Mouse (Mus musculus) C2C12 (cell line): ENCODE measurements around the gene Fars2. TPM values are rescaled to one million over a fixed set of nuclear protein-coding genes. Genes with fewer than 3 reads are reported as not detected.

ENCODE experiments used
- H3K27me3 ChIP-seq: one replicate; pipeline ENCODE4 v1.6.1; 2011; ENCODE audit not compliant: control insufficient read depth, insufficient read depth, insufficient read length
- H3K36me3 ChIP-seq: one replicate; pipeline ENCODE4 v1.6.1; 2011; ENCODE audit not compliant: control insufficient read depth, insufficient read depth
- H3K4me3 ChIP-seq: one replicate; pipeline ENCODE4 v1.5.1; 2011; ENCODE audit warnings: mild to moderate bottlenecking, control low read depth; ENCODE audit not compliant: poor library complexity, insufficient read depth, severe bottlenecking
- H3K79me2 ChIP-seq: one replicate; pipeline ENCODE4 v1.6.1; 2011; ENCODE audit not compliant: control insufficient read depth, insufficient read depth
- H3K79me3 ChIP-seq: one replicate; pipeline ENCODE4 v1.6.1; 2011; ENCODE audit warnings: low read depth, control low read depth
- H3ac ChIP-seq: one replicate; pipeline ENCODE3; 2011; ENCODE audit warnings: low read depth; ENCODE audit not compliant: control insufficient read depth, insufficient read length
- CEBPB ChIP-seq: IDR thresholded peaks from one replicate; pipeline ENCODE4 v1.6.1; 2011; ENCODE audit warnings: low read depth, mild to moderate bottlenecking, control low read depth, moderate library complexity
- CTCF ChIP-seq: IDR thresholded peaks from one replicate; pipeline ENCODE4 v1.5.1; 2011; ENCODE audit not compliant: control insufficient read depth, insufficient read depth, insufficient read length
- FOSL1 ChIP-seq: IDR thresholded peaks from one replicate; pipeline ENCODE4 v1.8.0; 2011; ENCODE audit warnings: mild to moderate bottlenecking, low read length; ENCODE audit not compliant: poor library complexity, insufficient read depth, severe bottlenecking
- MAX ChIP-seq: IDR thresholded peaks from one replicate; pipeline ENCODE4 v1.6.1; 2011; ENCODE audit warnings: mild to moderate bottlenecking, control low read depth
- MYOD1 ChIP-seq: IDR thresholded peaks from one replicate; pipeline ENCODE4 v1.6.1; 2011; ENCODE audit warnings: low read depth; ENCODE audit not compliant: control insufficient read depth, insufficient read length
- MYOG ChIP-seq: IDR thresholded peaks from one replicate; pipeline ENCODE4 v1.6.1; 2011; ENCODE audit not compliant: control insufficient read depth, insufficient read length; ENCODE audit errors: extremely low read depth
- USF1 ChIP-seq: IDR thresholded peaks from one replicate; pipeline ENCODE4 v1.6.1; 2011; ENCODE audit warnings: low read depth, mild to moderate bottlenecking, control low read depth, moderate library complexity
- polyA plus RNA-seq: library from polyadenylated mRNA; unstranded; fragments of >200 nt; fragmentation: generic; extraction: Trizol; gene quantifications from one replicate; pipeline ENCODE4 v1.2.1, GENCODE M21; 2012; ENCODE audit warnings: missing spikeins

The Fars2 gene
- polyA plus RNA-seq, 1 experiment: 25.9 TPM

DNA sequence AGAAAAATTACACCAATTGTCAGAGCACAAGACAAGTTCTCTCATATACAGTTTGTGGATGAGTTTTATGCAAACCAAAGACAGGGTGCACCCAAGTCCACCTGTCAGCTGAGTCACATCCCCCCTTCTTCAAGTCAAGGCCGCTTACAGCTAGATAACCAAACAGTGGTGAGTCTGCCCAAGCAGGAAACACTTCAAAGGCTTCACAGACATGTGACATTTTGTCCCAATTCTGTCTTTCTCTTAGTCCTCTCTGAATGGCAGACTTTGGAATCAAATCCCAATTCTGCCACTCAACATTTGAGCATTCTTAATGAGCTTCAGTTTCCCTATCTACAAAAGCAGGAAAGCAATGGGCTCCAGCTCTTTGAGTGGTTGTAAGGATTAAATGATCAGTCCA lies 562.1 kb downstream of the Fars2 start:
- H3K4me3 ChIP-seq: no peak overlapping the region
- no peaks in the 10 kb centered on the region for H3K27me3 ChIP-seq
- no peaks in the 10 kb centered on the region for H3K79me2 ChIP-seq
- H3ac ChIP-seq: no peak overlapping the region
- no peak for TF ChIP-seq CEBPB
- no peak for TF ChIP-seq USF1
- no peak for TF ChIP-seq CTCF
- no peak for TF ChIP-seq MYOD1
- no peak for TF ChIP-seq MYOG
- no peak for TF ChIP-seq MAX
- no peak for TF ChIP-seq FOSL1
- H3K36me3 ChIP-seq: no peaks in the 10 kb centered on the region
- H3K79me3 ChIP-seq: no peaks in the 10 kb centered on the region

DNA sequence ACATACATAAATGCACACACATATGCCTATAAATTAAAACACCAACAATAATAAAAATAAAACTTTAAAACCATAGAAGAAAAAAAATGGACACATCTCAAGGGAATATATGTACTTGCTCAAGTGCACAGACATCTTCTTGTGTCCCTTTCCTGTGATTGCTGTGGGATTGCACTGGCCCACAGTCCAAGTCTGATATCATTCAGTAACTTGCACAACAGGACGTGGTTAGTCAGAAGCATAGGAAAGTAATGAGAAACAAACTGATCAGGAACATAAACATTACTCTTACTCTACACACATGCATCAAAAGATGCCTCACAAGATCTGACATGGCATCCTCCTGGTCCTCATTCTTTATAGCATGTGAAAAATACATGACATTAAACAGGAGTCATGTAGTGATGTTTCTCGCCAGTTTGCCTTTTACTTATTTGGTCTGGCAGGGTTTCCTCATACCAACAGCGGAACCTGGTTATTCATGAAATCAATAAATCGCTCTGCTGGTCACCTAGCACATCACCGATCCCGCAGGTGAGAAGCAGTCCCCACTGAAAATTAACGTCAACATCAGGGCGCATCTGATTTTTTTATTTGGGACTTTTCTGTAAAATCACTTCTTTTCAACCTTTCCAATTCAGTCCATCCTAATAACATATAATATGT lies 563.6 kb downstream of the Fars2 start:
- TF ChIP-seq USF1 (no peak), FOSL1 (no peak), MAX (no peak), CTCF (no peak), CEBPB (no peak), MYOG (no peak), MYOD1 (no peak)
- Histone ChIP-seq H3K4me3 (no peak overlapping the region), H3K36me3 (no peaks in the 10 kb centered on the region)

DNA sequence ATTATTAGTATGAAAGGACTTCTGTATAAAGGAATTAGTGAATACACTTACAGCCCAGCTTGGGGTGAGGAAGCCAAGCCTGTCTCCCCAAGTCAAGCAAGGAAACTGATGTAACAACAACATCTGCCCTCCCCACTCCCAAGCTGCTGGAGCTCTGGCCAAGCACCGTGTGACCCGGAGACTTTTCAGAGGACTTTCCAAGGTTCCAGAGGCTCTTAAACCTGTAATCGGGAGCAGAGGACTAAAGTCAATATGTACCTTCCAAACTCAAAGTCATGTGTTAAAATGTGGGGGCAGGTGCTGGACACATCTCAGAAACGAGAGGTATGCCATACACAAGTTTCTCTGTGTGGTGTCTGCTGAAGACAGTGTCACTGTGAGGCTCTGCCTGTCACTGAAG lies 566.4 kb downstream of the Fars2 start:
- Histone ChIP-seq H3K79me2 (no peaks in the 10 kb centered on the region), H3K4me3 (no peak overlapping the region), H3K27me3 (no peaks in the 10 kb centered on the region), H3K36me3 (no peaks in the 10 kb centered on the region), H3K79me3 (no peaks in the 10 kb centered on the region), H3ac (no peak overlapping the region)
- TF ChIP-seq MAX (no peak), MYOD1 (no peak), FOSL1 (no peak), USF1 (no peak), MYOG (no peak), CEBPB (no peak), CTCF (no peak)

More for the DNA sequence above, 563.6 kb downstream of the Fars2 start:
- Histone ChIP-seq H3K27me3 (no peaks in the 10 kb centered on the region), H3ac (no peak overlapping the region), H3K79me3 (no peaks in the 10 kb centered on the region), H3K79me2 (no peaks in the 10 kb centered on the region)

DNA sequence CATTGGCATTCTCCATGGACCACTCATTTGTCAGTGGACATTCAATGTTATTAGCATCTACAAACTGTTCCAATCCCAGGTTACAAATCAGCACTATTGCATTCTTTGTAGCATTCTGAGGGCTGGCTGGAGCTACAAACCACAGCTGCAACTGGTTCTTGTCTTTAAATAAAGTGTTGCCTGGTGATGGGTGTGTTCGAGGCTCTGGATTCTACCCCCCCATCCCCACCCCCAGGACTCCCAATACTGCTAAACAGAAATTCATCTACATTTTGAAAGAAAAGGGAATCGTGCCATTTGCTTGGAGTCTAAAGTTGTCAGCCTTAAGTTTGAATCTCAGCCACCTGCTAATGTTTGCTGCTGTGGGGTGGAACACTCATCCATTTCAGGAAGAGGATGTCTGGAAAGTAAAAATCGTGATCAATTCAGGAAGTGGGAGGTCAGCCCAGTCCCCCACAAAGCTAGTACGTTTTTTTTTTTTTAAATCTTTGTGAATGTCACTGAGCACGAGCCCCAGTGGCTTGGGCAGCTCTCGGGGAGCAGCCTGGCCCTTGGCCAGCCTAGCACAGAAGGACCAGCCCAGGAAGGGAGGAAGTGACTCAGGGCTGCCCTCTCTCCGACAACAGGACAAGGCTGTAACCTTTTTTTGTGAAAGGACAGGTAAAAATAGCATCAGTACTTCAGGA lies 578.4 kb downstream of the Fars2 start:
- H3K79me2 ChIP-seq: no peaks in the 10 kb centered on the region
- H3K4me3 ChIP-seq: no peak overlapping the region
- H3K79me3 ChIP-seq: no peaks in the 10 kb centered on the region
- no peak overlapping the region for H3ac ChIP-seq
- H3K27me3 ChIP-seq: no peaks in the 10 kb centered on the region
- TF ChIP-seq MAX (no peak), FOSL1 (no peak), MYOD1 (no peak), CEBPB (no peak), USF1 (no peak)
- no peaks in the 10 kb centered on the region for H3K36me3 ChIP-seq

DNA sequence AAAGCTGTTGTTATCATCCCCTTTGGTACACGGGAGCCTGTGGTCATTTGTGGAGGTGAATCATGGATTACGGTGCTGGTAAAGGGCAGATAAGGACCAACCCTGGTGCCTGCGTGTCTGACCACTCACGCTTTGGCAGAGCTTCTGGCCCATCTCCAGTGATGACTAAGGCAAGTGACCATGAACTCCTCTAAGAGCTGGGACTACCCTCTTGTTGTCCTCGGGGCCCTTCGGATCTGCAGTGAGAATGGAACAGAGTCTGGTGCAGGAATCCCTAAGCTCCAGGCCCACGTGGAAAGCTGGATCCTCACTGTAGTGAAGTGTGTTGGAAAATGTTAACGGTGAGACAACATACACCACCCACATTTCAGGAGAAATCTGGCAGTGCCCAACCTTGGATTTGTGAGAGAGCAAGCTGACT lies 579.1 kb downstream of the Fars2 start:
- Histone ChIP-seq H3K36me3 (no peaks in the 10 kb centered on the region), H3K4me3 (no peak overlapping the region), H3K79me3 (no peaks in the 10 kb centered on the region), H3K27me3 (no peaks in the 10 kb centered on the region), H3ac (no peak overlapping the region), H3K79me2 (no peaks in the 10 kb centered on the region)
- TF ChIP-seq MYOG: no peak
- TF ChIP-seq USF1: no peak
- TF ChIP-seq MYOD1: no peak
- TF ChIP-seq CEBPB: no peak
- TF ChIP-seq FOSL1: no peak
- TF ChIP-seq MAX: no peak
- no peak for TF ChIP-seq CTCF

DNA sequence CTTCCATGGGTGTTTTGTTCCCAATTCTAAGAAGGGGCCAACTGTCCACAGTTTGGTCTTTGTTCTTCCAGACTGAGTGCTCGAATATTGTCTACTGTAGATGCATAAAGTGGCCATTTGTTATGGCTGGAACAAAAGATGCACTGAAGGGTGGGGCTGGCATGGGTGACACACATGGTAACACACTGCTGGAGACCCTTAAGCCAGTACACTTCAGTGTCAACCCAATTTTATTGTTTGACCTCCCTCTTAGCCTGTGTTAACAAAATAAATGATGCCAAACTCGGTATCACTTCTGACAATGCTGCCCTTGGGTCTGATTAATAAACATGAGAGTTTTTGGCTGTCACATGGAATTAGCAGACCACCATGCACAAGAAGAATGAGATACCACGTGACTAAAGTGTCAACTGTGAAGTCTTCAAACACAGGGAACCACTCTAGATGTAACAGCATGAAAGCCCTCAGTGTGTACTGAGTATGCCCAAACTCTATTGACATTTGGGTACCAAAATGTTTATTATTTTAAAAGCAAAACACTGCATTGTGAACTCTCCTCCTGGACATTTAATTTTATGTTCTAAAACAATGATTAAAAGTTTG lies 590.0 kb downstream of the Fars2 start:
- H3ac ChIP-seq: no peak overlapping the region
- H3K79me3 ChIP-seq: no peaks in the 10 kb centered on the region
- H3K4me3 ChIP-seq: no peak overlapping the region
- TF ChIP-seq MYOG (no peak), MYOD1 (no peak), USF1 (no peak), CEBPB (no peak), FOSL1 (no peak), MAX (no peak), CTCF (no peak)
- H3K36me3 ChIP-seq: no peaks in the 10 kb centered on the region
- H3K79me2 ChIP-seq: no peaks in the 10 kb centered on the region
- no peaks in the 10 kb centered on the region for H3K27me3 ChIP-seq
